Mouse (Mus musculus): ENCODE measurements around the gene Supt6. TPM values are rescaled to one million over a fixed set of nuclear protein-coding genes. Genes with fewer than 3 reads are reported as not detected.

Supt6 gene
- polyA plus RNA-seq, 2 experiments, result 7.4 to 8.4 TPM

DNA sequence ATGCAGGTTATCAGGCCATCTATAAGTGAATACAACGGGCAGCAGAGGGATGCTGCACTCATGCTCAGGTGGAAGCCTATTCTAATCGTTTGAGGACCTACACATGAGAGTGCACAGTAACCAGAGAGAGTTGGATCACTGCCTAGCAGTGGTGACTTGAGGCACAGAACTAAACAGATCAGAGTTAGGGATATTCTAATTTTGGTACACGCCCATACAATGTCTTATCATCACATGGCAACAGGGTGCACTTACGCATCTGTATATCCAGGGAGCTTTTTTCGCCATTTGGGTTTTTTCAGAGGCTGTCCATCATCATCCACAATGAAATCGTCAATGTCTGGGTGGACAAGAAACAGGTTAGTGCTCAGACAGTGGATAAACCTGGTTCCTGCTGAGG lies 14.3 kb downstream of the Supt6 start:
- no peak overlapping the region for H3K9ac ChIP-seq (replicated peaks)
- no peak for DNase-seq (ENCODE audit: low read depth in 3 of 3, low spot score in 3 of 3)
- TF ChIP-seq EP300 (IDR thresholded peaks at IDR 0.05; ENCODE audit: low read depth) (no peak), CTCF (IDR thresholded peaks at IDR 0.05; ENCODE audit: low read depth) (no peak)
- peaks cover 64% of the 10 kb centered on the region for H3K36me3 ChIP-seq (replicated peaks; ENCODE audit: control insufficient read depth, insufficient read depth, low read depth)
- ATAC-seq (ENCODE audit: insufficient read depth), result no peak
- H3K9me3 ChIP-seq (ENCODE audit: control insufficient read depth, low read length), result no peaks in the 10 kb centered on the region
- no peaks in the 10 kb centered on the region for H3K4me1 ChIP-seq (replicated peaks; ENCODE audit: control insufficient read depth in 2 of 2, insufficient read depth in 2 of 2, low read length in 1 of 2)
- H3K27ac ChIP-seq, result no peak overlapping the region
- H3K27me3 ChIP-seq (ENCODE audit: control insufficient read depth, insufficient read depth, low read length), result no peaks in the 10 kb centered on the region
- no peak overlapping the region for H3K4me3 ChIP-seq (ENCODE audit: insufficient read depth in 1 of 2, low read depth in 2 of 2, low read length in 2 of 2)
- H3K4me2 ChIP-seq (ENCODE audit: low read depth), result no peak overlapping the region
- 68% methylated on average over 6 of the region's 6 CpGs for WGBS (ENCODE audit: insufficient replicate concordance)

DNA sequence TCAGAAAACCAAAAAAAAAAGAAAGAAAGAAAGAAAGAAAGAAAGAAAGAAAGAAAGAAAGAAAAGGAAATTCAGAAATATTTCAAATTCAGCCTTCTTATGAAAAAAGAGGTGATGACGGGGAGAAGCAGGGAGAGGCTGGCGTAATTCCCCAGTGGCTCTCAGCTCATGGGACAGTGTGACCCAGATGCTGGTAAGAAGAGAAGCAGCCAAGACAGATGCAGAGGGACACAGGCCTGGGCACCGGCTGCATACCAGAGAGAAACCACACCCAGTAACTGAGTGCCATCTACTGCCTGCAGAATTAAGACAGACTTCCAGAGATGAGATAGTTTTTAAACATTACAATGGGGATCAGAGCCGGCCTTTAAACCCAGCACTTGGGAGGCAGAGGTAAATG lies 22.2 kb downstream of the Supt6 start:
- Histone ChIP-seq H3K4me2 (ENCODE audit: low read depth) (no peak overlapping the region), H3K4me1 (replicated peaks; ENCODE audit: control insufficient read depth in 2 of 2, insufficient read depth in 2 of 2, low read length in 1 of 2) (no peaks in the 10 kb centered on the region), H3K9me3 (ENCODE audit: control insufficient read depth, low read length) (no peaks in the 10 kb centered on the region), H3K27ac (no peak overlapping the region), H3K4me3 (ENCODE audit: insufficient read depth in 1 of 2, low read depth in 2 of 2, low read length in 2 of 2) (no peak overlapping the region), H3K36me3 (replicated peaks; ENCODE audit: control insufficient read depth, insufficient read depth, low read depth) (peaks cover 83% of the 10 kb centered on the region), H3K9ac (replicated peaks) (no peak overlapping the region), H3K27me3 (ENCODE audit: control insufficient read depth, insufficient read depth, low read length) (no peaks in the 10 kb centered on the region)
- WGBS (ENCODE audit: insufficient replicate concordance), result 82% methylated on average over 4 of the region's 4 CpGs
- no peak for DNase-seq (ENCODE audit: low read depth in 3 of 3, low spot score in 3 of 3)
- TF ChIP-seq EP300 (IDR thresholded peaks at IDR 0.05; ENCODE audit: low read depth), result no peak
- no peak for ATAC-seq (ENCODE audit: insufficient read depth)

DNA sequence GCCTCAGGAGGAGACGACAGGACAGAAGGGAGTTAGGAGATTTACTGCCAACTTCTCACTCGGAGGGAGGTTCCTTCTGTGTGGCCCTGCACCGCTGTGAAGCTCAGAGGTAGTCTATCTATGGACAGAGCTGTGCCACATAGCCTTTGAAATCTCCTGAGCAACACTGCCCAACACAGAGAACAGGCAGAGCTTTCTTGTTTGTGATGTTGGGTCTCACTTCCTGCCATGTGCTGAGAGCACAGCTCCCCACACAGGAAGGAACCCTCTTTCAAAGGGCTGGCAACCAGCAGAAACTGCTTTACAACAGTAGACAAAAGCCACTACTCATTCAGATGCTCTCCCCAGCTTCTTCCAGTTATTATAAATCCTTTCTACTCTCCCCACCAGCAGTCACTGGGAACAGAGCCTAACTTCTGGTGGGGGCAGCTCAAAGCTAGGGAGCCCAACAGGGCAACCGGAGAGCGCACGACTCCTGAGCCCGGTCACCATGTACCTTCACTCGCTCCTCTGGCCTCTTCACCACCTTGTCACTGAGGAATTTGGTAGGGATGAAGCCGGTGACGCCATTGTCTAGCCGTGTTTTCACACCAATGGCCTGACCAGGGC lies 30.0 kb downstream of the Supt6 start:
- Histone ChIP-seq H3K27ac (no peak overlapping the region), H3K4me1 (replicated peaks; ENCODE audit: control insufficient read depth in 2 of 2, insufficient read depth in 2 of 2, low read length in 1 of 2) (no peaks in the 10 kb centered on the region), H3K4me3 (ENCODE audit: insufficient read depth in 1 of 2, low read depth in 2 of 2, low read length in 2 of 2) (no peak overlapping the region), H3K36me3 (replicated peaks; ENCODE audit: control insufficient read depth, insufficient read depth, low read depth) (peaks cover 89% of the 10 kb centered on the region), H3K9me3 (ENCODE audit: control insufficient read depth, low read length) (no peaks in the 10 kb centered on the region), H3K9ac (replicated peaks) (no peak overlapping the region), H3K4me2 (ENCODE audit: low read depth) (no peak overlapping the region), H3K27me3 (ENCODE audit: control insufficient read depth, insufficient read depth, low read length) (no peaks in the 10 kb centered on the region)
- DNase-seq (ENCODE audit: low read depth in 3 of 3, low spot score in 3 of 3) (no peak), ATAC-seq (ENCODE audit: insufficient read depth) (no peak)
- WGBS (ENCODE audit: insufficient replicate concordance), result 85% methylated on average over 11 of the region's 11 CpGs
- no peak for TF ChIP-seq EP300 (IDR thresholded peaks at IDR 0.05; ENCODE audit: low read depth)
- no peak for TF ChIP-seq CTCF (IDR thresholded peaks at IDR 0.05; ENCODE audit: low read depth)

DNA sequence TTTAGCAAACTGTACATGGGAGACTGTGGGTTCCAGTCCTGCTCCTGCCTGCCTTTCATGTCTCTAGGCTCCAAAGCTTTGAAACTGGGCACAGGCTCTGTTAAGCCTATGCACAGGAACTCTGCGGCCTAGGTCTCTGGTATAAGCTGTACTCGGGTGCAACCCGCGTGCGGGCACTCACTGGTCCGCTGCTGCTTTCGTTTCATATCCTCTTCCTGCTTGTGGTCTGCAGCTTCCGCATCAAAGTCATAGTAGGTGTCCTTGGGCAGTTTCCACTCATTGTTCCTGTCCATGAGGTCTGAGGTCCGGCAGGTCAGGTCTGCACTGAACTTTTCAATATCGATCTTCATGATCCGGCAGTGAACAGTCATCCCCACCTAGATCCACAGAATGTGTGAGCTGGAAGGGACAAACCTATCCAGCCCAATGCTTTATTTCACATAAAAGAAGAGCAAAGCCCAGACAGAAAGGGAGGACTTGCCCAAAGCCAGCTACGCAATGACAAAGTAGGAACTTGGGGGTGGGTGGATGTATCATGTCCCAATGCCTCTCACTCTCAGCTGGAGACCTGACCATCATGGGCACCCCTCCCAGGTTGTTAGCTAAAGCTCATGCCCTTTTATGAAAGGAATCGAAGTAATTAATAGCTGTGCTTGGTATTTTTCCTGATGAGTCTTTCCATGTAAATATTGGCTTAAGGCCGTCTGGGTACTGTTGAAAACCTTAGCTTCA lies 32.5 kb downstream of the Supt6 start:
- H3K4me3 ChIP-seq (ENCODE audit: insufficient read depth in 1 of 2, low read depth in 2 of 2, low read length in 2 of 2), result no peak overlapping the region
- 65% methylated on average over 14 of the region's 14 CpGs for WGBS (ENCODE audit: insufficient replicate concordance)
- H3K9me3 ChIP-seq (ENCODE audit: control insufficient read depth, low read length), result no peaks in the 10 kb centered on the region
- no peak for TF ChIP-seq CTCF (IDR thresholded peaks at IDR 0.05; ENCODE audit: low read depth)
- no peak for TF ChIP-seq EP300 (IDR thresholded peaks at IDR 0.05; ENCODE audit: low read depth)
- DNase-seq (ENCODE audit: low read depth in 3 of 3, low spot score in 3 of 3) (no peak), ATAC-seq (ENCODE audit: insufficient read depth) (no peak)
- H3K4me1 ChIP-seq (replicated peaks; ENCODE audit: control insufficient read depth in 2 of 2, insufficient read depth in 2 of 2, low read length in 1 of 2), result no peaks in the 10 kb centered on the region
- H3K36me3 ChIP-seq (replicated peaks; ENCODE audit: control insufficient read depth, insufficient read depth, low read depth), result peaks cover 87% of the 10 kb centered on the region
- no peak overlapping the region for H3K27ac ChIP-seq
- no peaks in the 10 kb centered on the region for H3K27me3 ChIP-seq (ENCODE audit: control insufficient read depth, insufficient read depth, low read length)
- no peak overlapping the region for H3K9ac ChIP-seq (replicated peaks)
- H3K4me2 ChIP-seq (ENCODE audit: low read depth), result no peak overlapping the region

DNA sequence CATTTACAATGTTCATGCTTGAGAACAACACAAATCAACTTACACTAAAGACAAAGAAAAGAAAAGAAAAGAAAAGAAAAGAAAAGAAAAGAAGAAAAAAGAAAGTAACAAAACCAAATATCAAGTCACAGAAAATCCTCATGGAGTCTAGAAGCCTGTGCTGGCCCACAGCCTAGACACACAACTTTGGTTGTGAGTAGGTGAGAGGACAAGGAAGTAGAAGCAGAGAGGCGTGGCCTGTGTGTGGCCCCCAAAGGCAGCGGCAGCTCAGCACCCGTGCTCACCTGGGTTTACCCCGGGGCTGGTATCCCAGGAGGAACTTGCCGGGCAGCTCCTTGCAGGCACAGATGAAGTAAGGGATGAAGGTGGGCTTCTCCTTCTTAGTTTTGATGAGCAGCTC lies 34.3 kb downstream of the Supt6 start:
- H3K27me3 ChIP-seq (ENCODE audit: control insufficient read depth, insufficient read depth, low read length), result no peaks in the 10 kb centered on the region
- H3K36me3 ChIP-seq (replicated peaks; ENCODE audit: control insufficient read depth, insufficient read depth, low read depth), result peaks cover 88% of the 10 kb centered on the region
- no peak overlapping the region for H3K4me2 ChIP-seq (ENCODE audit: low read depth)
- no peak overlapping the region for H3K9ac ChIP-seq (replicated peaks)
- H3K4me1 ChIP-seq (replicated peaks; ENCODE audit: control insufficient read depth in 2 of 2, insufficient read depth in 2 of 2, low read length in 1 of 2), result no peaks in the 10 kb centered on the region
- H3K4me3 ChIP-seq (ENCODE audit: insufficient read depth in 1 of 2, low read depth in 2 of 2, low read length in 2 of 2), result no peak overlapping the region
- no peaks in the 10 kb centered on the region for H3K9me3 ChIP-seq (ENCODE audit: control insufficient read depth, low read length)
- DNase-seq (ENCODE audit: low read depth in 3 of 3, low spot score in 3 of 3) (no peak), ATAC-seq (ENCODE audit: insufficient read depth) (no peak)
- TF ChIP-seq EP300 (IDR thresholded peaks at IDR 0.05; ENCODE audit: low read depth) (no peak), CTCF (IDR thresholded peaks at IDR 0.05; ENCODE audit: low read depth) (no peak)
- 77% methylated on average over 5 of the region's 5 CpGs for WGBS (ENCODE audit: insufficient replicate concordance)
- no peak overlapping the region for H3K27ac ChIP-seq

Measured in liver, embryonic 14.5 days (tissue).